Mouse (Mus musculus) hindbrain, embryonic 10.5 days (tissue): Measurements from ENCODE around the gene Zcchc13. TPM values are rescaled to one million over a fixed set of nuclear protein-coding genes. Genes with fewer than 3 reads are reported as not detected.
"Not testable (repeated sequence)": the region's sequence is repeated elsewhere in the genome, so short reads cannot be mapped to it uniquely, and the experiment has no call there.

Source experiments
- DNase-seq: peaks from one replicate; pipeline ENCODE4 v3.0.0-alpha.2; 2017; ENCODE audit warnings: low spot score
- H3K27ac ChIP-seq: fragments of 300-500 bp; sonication (generic); 2 replicates; pipeline ENCODE4 v1.5.1; 2016; ENCODE audit warnings: mild to moderate bottlenecking, moderate library complexity
- H3K27me3 ChIP-seq: fragments of 300-500 bp; sonication (generic); 2 replicates; pipeline ENCODE4 v1.6.1; 2016; ENCODE audit warnings: mild to moderate bottlenecking; ENCODE audit not compliant: poor library complexity, insufficient read depth, severe bottlenecking
- H3K36me3 ChIP-seq: fragments of 300-500 bp; sonication (generic); 2 replicates; pipeline ENCODE4 v1.6.1; 2016; ENCODE audit warnings: mild to moderate bottlenecking, moderate library complexity
- H3K4me1 ChIP-seq: fragments of 300-500 bp; sonication (generic); replicated peaks from 2 replicates; pipeline ENCODE4 v1.6.1; 2016; ENCODE audit warnings: mild to moderate bottlenecking
- H3K4me3 ChIP-seq: fragments of 300-500 bp; sonication (generic); 2 replicates; pipeline ENCODE4 v1.5.1; 2016; ENCODE audit warnings: mild to moderate bottlenecking, moderate library complexity
- H3K9me3 ChIP-seq: fragments of 300-500 bp; sonication (generic); 2 replicates; pipeline ENCODE4 v1.6.1; 2016; ENCODE audit warnings: mild to moderate bottlenecking, moderate library complexity
- WGBS: fragments of 180-500 bp; shearing (Covaris S2); methylation state at CpG from one replicate; pipeline ENCODE4 v1.1.7; 2016; 5-methylcytosine and 5-hydroxymethylcytosine counted together
- polyA plus RNA-seq: library from polyadenylated mRNA; unstranded; fragments of >200 nt; fragmentation: Nextera tagmentation; extraction: Ambion mirVana; gene quantifications from 2 replicates; pipeline ENCODE4 v1.2.1, GENCODE M21; 2016

Gene Zcchc13
- polyA plus RNA-seq, 1 experiment from 2014 or later, result not detected

DNA sequence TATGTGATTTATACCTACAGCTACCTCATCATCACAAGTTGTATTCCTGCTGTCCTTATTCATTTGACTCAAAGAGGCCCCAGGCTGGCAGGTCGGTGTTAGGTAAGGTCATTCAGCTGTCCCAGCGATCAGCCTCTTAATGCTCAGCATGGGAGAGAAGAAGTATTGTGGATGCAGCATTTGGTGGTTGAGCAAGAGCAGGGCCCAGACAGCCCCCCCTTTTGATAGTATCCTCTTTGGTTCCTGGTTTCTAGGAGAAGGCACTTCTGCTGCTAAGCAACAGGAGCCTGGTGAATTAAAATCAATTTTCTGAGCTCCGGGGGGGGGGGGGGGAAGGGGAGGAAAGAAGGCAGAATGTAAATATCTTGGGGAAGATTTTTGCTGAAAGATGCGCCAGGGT is 28.6 kb downstream of the Zcchc13 start:
- Histone ChIP-seq H3K27me3 (peaks cover 68% of the 10 kb centered on the region), H3K27ac (no peak overlapping the region), H3K36me3 (no peaks in the 10 kb centered on the region), H3K4me1 (no peaks in the 10 kb centered on the region), H3K9me3 (no peaks in the 10 kb centered on the region), H3K4me3 (no peak overlapping the region)
- no peak for DNase-seq
- WGBS, result 63% methylated on average over 4 of the region's 4 CpGs

DNA sequence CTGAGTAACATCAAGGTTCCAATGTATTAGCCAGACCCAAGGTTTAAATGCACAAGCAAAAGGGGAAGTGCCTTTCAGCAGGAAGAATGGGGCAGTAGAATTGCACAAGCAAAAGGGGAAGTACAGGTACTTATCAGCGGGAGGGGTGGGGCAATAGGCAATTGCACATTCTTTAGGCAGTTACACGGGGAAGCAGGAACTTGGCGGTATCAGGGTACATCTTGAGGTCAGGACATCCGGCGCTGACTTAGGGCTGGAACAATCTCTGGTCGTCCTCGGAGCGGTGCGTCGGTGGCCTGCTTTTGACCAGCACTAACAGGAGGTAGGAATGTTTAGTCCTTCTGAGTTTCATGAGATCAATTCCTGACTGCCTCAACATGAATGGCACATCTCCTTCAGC is 34.1 kb downstream of the Zcchc13 start:
- H3K27ac ChIP-seq, H3K9me3 ChIP-seq, DNase-seq, H3K36me3 ChIP-seq, H3K4me1 ChIP-seq, H3K4me3 ChIP-seq: not testable (repeated sequence)
- 93% methylated on average over 10 of the region's 10 CpGs for WGBS
- peaks cover 52% of the 10 kb centered on the region for H3K27me3 ChIP-seq

DNA sequence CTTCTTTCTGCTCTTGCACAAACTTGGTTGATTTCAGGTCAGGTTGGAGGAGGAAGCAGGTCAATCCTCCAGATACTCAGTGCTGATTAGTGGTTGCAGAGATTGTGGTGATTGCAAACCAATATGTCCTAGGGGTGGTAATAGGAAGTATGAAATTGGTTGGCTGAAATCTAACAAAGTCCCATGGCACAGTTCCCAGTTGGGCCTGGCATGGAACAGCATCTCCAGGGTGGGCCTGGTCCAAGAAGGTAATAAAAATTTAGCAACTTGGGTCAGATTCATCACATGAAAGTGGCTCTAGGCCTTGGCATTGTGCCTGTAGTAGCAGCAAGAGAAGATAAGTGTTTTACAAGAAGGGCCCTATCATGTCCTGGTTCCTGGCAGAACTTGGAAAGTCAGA is 39.9 kb downstream of the Zcchc13 start:
- no peaks in the 10 kb centered on the region for H3K36me3 ChIP-seq
- DNase-seq, result no peak
- H3K4me3 ChIP-seq, result no peak overlapping the region
- no peaks in the 10 kb centered on the region for H3K4me1 ChIP-seq
- no peak overlapping the region for H3K27ac ChIP-seq
- H3K9me3 ChIP-seq, result no peaks in the 10 kb centered on the region
- H3K27me3 ChIP-seq, result peaks cover 53% of the 10 kb centered on the region

DNA sequence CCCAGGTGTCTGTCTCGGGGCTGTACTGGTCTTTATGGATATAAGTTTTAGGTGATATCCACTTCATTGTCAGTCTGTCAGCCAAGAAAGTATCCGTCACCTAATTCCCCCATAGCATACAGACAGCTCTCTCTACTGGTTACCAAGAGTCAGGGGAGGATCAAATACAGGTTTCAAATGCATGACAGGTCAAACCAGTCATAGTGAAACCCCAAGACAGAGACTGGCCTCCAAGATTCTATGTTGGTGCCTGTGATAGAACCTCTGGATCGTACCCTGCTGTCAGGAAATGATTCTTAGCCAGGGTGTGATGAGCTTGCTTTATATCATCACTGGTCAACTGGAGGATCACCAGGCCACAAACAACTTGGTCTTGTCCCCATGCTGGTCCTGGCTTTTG is 43.4 kb downstream of the Zcchc13 start:
- 75% methylated on average over 3 of the region's 3 CpGs for WGBS
- H3K9me3 ChIP-seq, result no peaks in the 10 kb centered on the region
- H3K27me3 ChIP-seq, result peaks cover 54% of the 10 kb centered on the region
- H3K36me3 ChIP-seq, result no peaks in the 10 kb centered on the region
- no peak overlapping the region for H3K27ac ChIP-seq
- H3K4me3 ChIP-seq, result no peak overlapping the region
- DNase-seq, result no peak
- no peaks in the 10 kb centered on the region for H3K4me1 ChIP-seq

DNA sequence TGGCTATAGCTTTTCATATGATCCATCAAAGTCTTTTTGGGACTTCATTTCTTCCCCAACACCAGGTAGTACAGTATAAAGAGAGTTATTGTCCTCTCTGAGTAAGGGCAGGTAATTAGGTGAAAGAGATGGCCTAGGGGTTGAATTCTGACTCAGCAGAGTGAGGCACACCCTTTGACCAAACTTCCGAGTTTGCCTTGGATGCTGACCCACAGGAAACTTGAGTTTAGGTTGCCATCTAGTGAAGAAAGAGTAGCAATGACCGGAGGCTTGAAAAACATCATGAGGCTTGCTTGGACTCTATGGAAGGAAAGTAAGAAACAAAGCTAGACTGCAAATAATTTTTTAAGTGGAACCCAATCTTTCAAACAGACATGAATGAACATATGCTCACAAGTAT is 44.3 kb downstream of the Zcchc13 start:
- no peaks in the 10 kb centered on the region for H3K9me3 ChIP-seq
- DNase-seq, result no peak
- H3K4me3 ChIP-seq, result no peak overlapping the region
- WGBS, result 29% methylated on average over 2 of the region's 2 CpGs
- H3K27ac ChIP-seq, result no peak overlapping the region
- H3K36me3 ChIP-seq, result no peaks in the 10 kb centered on the region
- H3K27me3 ChIP-seq, result peaks cover 62% of the 10 kb centered on the region
- no peaks in the 10 kb centered on the region for H3K4me1 ChIP-seq

Other genes starting within 250 kb of the Zcchc13 start
- 0.21 TPM in 1 of 2 replicates, not detected in the other for gene Tsx, start 216.1 kb upstream of the Zcchc13 start, polyA plus RNA-seq
- not detected in 2 replicates for gene Gm26992, start 208.6 kb upstream of the Zcchc13 start, polyA plus RNA-seq
- gene Slc16a2, start 191.4 kb downstream of the Zcchc13 start, polyA plus RNA-seq, result 8.7 and 13.9 TPM in 2 replicates